Mouse (Mus musculus) heart, adult 11 months (tissue): Measurements from ENCODE around the gene Sema4f.

Experiments
- DNase-seq: peaks from one replicate; pipeline ENCODE4 v3.0.0; 2022

The Sema4f gene

GRCm38 (mm10) chr6:82913336-82914247 lies 26.0 kb downstream of the Sema4f start:
- peak; percentile 94 for DNase-seq

GRCm38 (mm10) chr6:82911303-82911702 lies 28.3 kb downstream of the Sema4f start:
- no peak for DNase-seq

GRCm38 (mm10) chr6:82909136-82909855 lies 30.3 kb downstream of the Sema4f start:
- peak; percentile 92 for DNase-seq

- no peak for DNase-seq
Measured at GRCm38 (mm10) chr6:82908034-82908433, 31.5 kb downstream of the Sema4f start.

- no peak for DNase-seq
Measured at GRCm38 (mm10) chr6:82906985-82907384, 32.6 kb downstream of the Sema4f start.

- no peak for DNase-seq
Measured at GRCm38 (mm10) chr6:82902559-82902958, 37.0 kb downstream of the Sema4f start.

GRCm38 (mm10) chr6:82898745-82899144 lies 40.8 kb downstream of the Sema4f start:
- DNase-seq: no peak

- DNase-seq: no peak
Measured at GRCm38 (mm10) chr6:82898227-82898626, 41.3 kb downstream of the Sema4f start.

GRCm38 (mm10) chr6:82897311-82897710 lies 42.3 kb downstream of the Sema4f start:
- DNase-seq: peak; percentile 92

GRCm38 (mm10) chr6:82893415-82893814 lies 46.2 kb downstream of the Sema4f start:
- DNase-seq: no peak

- DNase-seq: no peak
Measured at GRCm38 (mm10) chr6:82892540-82892939, 47.0 kb downstream of the Sema4f start.

GRCm38 (mm10) chr6:82891488-82891887 lies 48.1 kb downstream of the Sema4f start:
- DNase-seq: no peak

- peak; percentile 94 for DNase-seq
Measured at GRCm38 (mm10) chr6:82886330-82886729, 53.2 kb downstream of the Sema4f start.

- DNase-seq: no peak
Measured at GRCm38 (mm10) chr6:82885909-82886308, 53.7 kb downstream of the Sema4f start.

- DNase-seq: no peak
Measured at GRCm38 (mm10) chr6:82885441-82885840, 54.1 kb downstream of the Sema4f start.

GRCm38 (mm10) chr6:82884570-82884969 lies 55.0 kb downstream of the Sema4f start:
- DNase-seq: no peak

- peak; percentile 92 for DNase-seq
Measured at GRCm38 (mm10) chr6:82881485-82882096, 58.0 kb downstream of the Sema4f start.

GRCm38 (mm10) chr6:82880807-82881206 lies 58.8 kb downstream of the Sema4f start:
- no peak for DNase-seq

GRCm38 (mm10) chr6:82879463-82880089 lies 60.0 kb downstream of the Sema4f start:
- DNase-seq: no peak

GRCm38 (mm10) chr6:82875509-82875935 lies 64.0 kb downstream of the Sema4f start:
- no peak for DNase-seq

GRCm38 (mm10) chr6:82872332-82872707 lies 67.2 kb downstream of the Sema4f start:
- DNase-seq: no peak

GRCm38 (mm10) chr6:82871632-82872331 lies 67.8 kb downstream of the Sema4f start:
- no peak for DNase-seq
